Mouse (Mus musculus) lung, embryonic 16.5 days (tissue): ENCODE data around the gene Chst3. TPM values are rescaled to one million over a fixed set of nuclear protein-coding genes. Genes with fewer than 3 reads are reported as not detected.
"Not testable (repeated sequence)": the region's sequence is repeated elsewhere in the genome, so short reads cannot be mapped to it uniquely, and the experiment has no call there.

Experiments
- ATAC-seq: fragments of 200-750 bp; cut with Nextera tagmentation; 2 replicates; pipeline ENCODE4 v1.8.0; 2017; ENCODE audit warnings: low read depth, mild to moderate bottlenecking, moderate library complexity
- H3K27ac ChIP-seq: fragments of 300-500 bp; sonication (generic); 2 replicates; pipeline ENCODE4 v1.5.1; 2014; ENCODE audit warnings: mild to moderate bottlenecking, control low read depth, low read length
- H3K27me3 ChIP-seq: fragments of 300-500 bp; sonication (generic); 2 replicates; pipeline ENCODE4 v1.6.1; 2014; ENCODE audit warnings: low read depth, low read length, mixed read lengths; ENCODE audit not compliant: control insufficient read depth, insufficient read depth
- H3K36me3 ChIP-seq: fragments of 300-500 bp; sonication (generic); 2 replicates; pipeline ENCODE4 v1.6.1; 2014; ENCODE audit warnings: low read length; ENCODE audit not compliant: control insufficient read depth, insufficient read depth
- H3K4me1 ChIP-seq: fragments of 300-500 bp; sonication (generic); replicated peaks from 2 replicates; pipeline ENCODE4 v1.6.1; 2014; ENCODE audit warnings: low read length, mixed read lengths; ENCODE audit not compliant: control insufficient read depth, insufficient read depth
- H3K4me2 ChIP-seq: fragments of 300-500 bp; sonication (generic); 2 replicates; pipeline ENCODE4 v1.6.1; 2014; ENCODE audit warnings: low read depth, low read length, control low read depth
- H3K4me3 ChIP-seq: fragments of 300-500 bp; sonication (generic); 2 replicates; pipeline ENCODE4 v1.5.1; 2014; ENCODE audit warnings: mild to moderate bottlenecking, low read length, control low read depth
- H3K9ac ChIP-seq: fragments of 300-500 bp; sonication (generic); 2 replicates; pipeline ENCODE4 v1.6.1; 2014; ENCODE audit warnings: low read length, control low read depth
- H3K9me3 ChIP-seq: fragments of 300-500 bp; sonication (generic); 2 replicates; pipeline ENCODE4 v1.6.1; 2016; ENCODE audit warnings: low read length; ENCODE audit not compliant: control insufficient read depth
- WGBS: fragments of 180-500 bp; shearing (Covaris S2); extraction: QIAGEN DNeasy Blood & Tissue Kit; methylation state at CpG from one replicate; pipeline ENCODE4 v1.1.7; 2014; 5-methylcytosine and 5-hydroxymethylcytosine counted together
- polyA plus RNA-seq: library from polyadenylated mRNA; unstranded; fragments of >200 nt; fragmentation: Nextera tagmentation; extraction: Ambion mirVana; gene quantifications from 2 replicates; pipeline ENCODE4 v1.2.1, GENCODE M21; 2015

Gene Chst3
- polyA plus RNA-seq, 1 experiment from 2014 or later = 2.1 TPM

DNA sequence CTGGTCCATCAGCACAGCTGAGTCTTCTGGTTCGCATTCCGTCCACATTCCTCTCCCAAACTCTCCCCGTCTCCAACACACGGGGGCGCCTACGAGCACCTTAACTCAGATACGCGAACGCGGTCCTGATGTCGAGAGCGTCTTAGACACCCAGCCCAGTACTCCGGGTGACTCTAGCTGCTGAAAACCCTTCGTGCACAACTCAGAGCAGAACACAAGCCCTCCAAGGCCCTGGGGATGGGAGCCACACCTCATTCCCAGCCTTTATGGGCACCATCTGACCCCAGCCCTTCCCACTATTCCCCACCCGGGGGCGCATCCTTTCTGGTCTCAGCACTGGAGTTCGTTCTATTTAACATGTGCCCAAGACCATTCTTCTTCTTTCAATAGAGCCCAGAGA lies 27.3 kb downstream of the Chst3 start:
- WGBS = 1% methylated on average over 17 of the region's 17 CpGs
- ATAC-seq = peak; percentile 37; the same call in 1 of the 2 replicates
- H3K9ac ChIP-seq = no peak overlapping the region

DNA sequence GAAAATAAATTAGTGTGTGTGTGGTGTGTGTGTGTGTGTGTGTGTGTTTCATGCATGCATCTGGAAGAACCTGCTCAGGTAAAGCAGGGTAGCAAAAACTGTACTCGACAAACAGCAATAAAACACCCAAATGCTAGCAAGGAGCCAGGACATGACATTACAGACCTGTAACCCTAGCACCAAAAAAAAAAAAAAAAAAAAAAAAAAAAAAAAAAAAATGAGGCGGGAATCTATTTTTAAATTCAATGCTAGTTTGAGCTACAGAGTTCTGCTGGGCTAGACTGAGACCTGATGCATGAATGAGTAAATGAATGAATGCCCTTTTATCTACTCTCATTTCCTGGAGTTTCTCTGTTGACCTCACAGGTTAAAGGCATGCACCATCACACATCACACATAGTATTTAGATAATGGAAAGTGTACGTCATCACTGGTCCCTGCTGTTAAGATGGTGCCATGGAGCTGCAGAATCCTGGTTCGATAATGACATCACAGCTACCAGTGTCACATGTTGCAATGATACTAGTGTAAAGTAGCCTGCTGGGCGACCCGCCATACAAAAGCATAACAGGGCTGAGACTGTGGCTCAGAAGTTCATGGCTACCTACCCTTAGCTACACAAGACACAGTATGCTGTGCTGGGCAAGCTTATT lies 29.4 kb downstream of the Chst3 start:
- Histone ChIP-seq H3K27ac (no peak overlapping the region), H3K9me3 (no peaks in the 10 kb centered on the region), H3K36me3 (0 out of 2 replicates have a peak, but pooled peaks cover 3% of the 10 kb centered on the region), H3K9ac (no peak overlapping the region), H3K4me2 (no peak overlapping the region), H3K27me3 (no peaks in the 10 kb centered on the region), H3K4me3 (no peak overlapping the region), H3K4me1 (peaks cover 37% of the 10 kb centered on the region)
- no peak for ATAC-seq
- WGBS = 81% methylated on average over 6 of the region's 6 CpGs

More for the DNA sequence above, 27.3 kb downstream of the Chst3 start:
- Histone ChIP-seq H3K4me2 (peak overlapping the region; percentile 47), H3K27ac (no peak overlapping the region), H3K27me3 (no peaks in the 10 kb centered on the region), H3K4me3 (peak overlapping the region; percentile 11), H3K36me3 (no peaks in the 10 kb centered on the region), H3K9me3 (no peaks in the 10 kb centered on the region), H3K4me1 (peaks cover 42% of the 10 kb centered on the region)

DNA sequence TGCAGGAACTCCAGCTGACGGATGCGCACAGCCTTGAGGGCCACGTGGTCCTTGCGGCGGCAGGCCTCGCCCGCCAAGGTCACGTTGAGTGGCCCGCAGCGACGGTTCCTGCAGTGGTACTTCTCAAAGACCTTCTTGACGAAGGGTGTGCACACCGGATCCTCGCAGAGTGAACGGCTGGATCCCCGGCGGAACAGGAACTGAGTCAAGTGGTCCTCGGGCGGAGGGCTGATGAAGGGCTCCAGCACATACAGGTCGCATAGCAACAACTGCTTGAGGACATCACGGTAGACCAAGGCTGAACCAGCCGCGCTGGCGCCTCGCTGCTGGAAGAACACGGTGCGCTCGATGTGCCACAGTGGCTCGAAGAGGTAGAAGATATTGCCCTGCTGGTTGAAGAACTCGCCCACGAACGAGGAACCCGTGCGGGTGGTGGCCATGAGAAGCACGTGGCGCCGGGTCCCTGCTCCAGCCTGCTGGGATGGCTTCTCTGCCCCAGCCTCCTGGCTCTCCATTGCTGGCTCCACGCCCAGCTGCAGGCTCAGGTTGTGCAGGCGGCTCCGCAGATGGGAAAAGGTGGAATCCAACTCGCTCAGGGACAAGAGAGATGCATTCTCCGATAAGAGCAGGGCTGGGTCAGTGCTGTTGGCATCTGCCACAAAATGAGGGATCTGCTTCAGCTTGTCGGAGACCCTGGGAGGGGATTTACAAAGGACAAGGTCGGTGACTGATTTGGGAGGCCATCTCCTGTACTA lies 32.7 kb downstream of the Chst3 start:
- no peaks in the 10 kb centered on the region for H3K27me3 ChIP-seq
- peak; percentile 85 for ATAC-seq
- whole genome bisulfite sequencing = 50% methylated on average over 44 of the region's 44 CpGs
- no peak overlapping the region for H3K9ac ChIP-seq
- peak overlapping the region; percentile 10; the same call in 1 of the 2 replicates for H3K4me3 ChIP-seq
- peak overlapping the region; percentile 31 for H3K27ac ChIP-seq
- H3K36me3 ChIP-seq = 0 out of 2 replicates have a peak, but pooled peaks cover 3% of the 10 kb centered on the region
- peak overlapping the region; percentile 40 for H3K4me2 ChIP-seq
- H3K4me1 ChIP-seq = peaks cover 19% of the 10 kb centered on the region
- H3K9me3 ChIP-seq = no peaks in the 10 kb centered on the region

DNA sequence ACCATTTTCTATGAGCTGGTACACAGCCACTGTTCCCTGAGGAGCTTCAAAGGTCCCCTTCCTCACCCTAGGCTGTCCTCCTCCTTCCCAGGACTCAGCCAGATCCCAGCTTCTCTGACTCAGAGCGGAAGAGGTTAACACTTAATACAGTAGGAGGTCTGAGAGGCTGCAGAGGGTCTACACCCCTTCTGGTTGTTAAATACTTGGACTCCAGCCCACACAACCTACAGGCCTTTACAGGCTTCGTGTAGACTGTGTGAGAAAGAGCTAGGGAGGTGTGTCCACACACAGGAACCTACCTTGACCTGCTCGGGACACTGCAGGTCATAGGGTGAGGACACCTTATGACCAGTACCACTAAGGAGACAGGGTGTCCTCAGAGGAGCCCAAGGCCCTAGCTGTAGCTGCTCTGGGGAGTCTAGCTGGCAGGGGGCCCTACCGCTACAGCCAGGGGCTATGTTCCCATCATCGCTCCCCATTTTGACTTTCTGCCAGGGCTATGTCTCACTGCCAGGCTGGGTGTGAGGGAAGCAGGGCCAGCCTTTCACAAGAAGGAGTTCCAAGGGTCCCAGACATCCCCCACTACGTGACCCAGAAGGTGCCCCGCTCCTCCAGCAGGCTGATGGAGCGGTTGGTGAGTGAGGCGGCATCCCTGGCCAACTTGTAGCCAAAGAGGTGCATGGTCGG lies 33.9 kb downstream of the Chst3 start:
- Histone ChIP-seq H3K27me3 (no peaks in the 10 kb centered on the region), H3K4me2 (peak overlapping the region; percentile 40), H3K4me3 (no peak overlapping the region), H3K36me3 (0 out of 2 replicates have a peak, but pooled peaks cover 3% of the 10 kb centered on the region), H3K4me1 (peaks cover 18% of the 10 kb centered on the region), H3K9me3 (no peaks in the 10 kb centered on the region), H3K9ac (peak overlapping the region; percentile 20; the same call in 1 of the 2 replicates), H3K27ac (peak overlapping the region; percentile 36)
- 41% methylated on average over 10 of the region's 10 CpGs for WGBS
- peak; percentile 62 for ATAC-seq

DNA sequence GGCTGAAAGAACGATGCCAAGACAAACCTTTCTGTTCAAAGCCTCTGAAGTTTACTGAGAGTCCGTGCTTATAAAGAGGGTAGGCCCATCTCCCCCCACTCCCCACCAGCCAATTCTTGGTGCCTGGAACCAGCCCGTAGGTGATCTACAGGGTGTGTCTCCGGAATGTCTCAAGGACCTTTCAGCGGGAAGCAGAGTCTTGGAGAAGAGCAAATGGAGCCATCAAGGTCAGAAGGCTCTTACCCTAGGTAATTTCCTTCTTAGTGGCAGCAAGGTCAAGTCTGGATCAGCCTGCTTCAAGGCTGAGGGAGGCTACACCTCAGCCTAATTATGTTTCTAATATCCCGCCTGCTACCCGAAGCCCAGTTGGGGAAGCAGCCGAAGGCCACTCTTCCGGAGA lies 43.8 kb downstream of the Chst3 start:
- not testable (repeated sequence) for H3K27ac ChIP-seq, H3K9me3 ChIP-seq, H3K4me2 ChIP-seq, H3K4me3 ChIP-seq, ATAC-seq, H3K27me3 ChIP-seq, H3K4me1 ChIP-seq, H3K36me3 ChIP-seq, H3K9ac ChIP-seq
- WGBS = 84% methylated on average over 9 of the region's 9 CpGs

DNA sequence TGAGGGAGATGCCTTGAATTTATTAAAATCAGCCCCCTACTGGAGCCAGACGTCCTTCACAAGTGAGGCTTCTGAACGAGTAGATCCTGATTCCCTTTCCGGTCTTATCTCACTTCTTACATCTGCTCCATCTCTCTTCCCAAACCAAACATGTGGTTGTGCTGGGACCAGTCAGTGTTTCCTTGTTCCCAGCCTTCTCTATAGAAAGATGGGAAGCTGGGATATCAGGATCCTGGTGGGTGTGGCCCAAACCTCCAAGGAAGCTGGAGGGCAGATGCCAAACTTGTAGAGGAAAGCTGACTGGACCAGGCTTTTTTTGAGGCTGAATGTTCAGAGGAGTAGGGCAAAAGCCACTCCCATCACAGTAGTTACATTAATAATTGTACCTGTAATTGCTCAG lies 44.6 kb downstream of the Chst3 start:
- H3K27ac ChIP-seq = no peak overlapping the region
- no peak overlapping the region for H3K9ac ChIP-seq
- no peak overlapping the region for H3K4me3 ChIP-seq
- no peaks in the 10 kb centered on the region for H3K36me3 ChIP-seq
- no peaks in the 10 kb centered on the region; the same call in 1 of the 2 replicates for H3K4me1 ChIP-seq
- H3K4me2 ChIP-seq = no peak overlapping the region
- 43% methylated on average over 3 of the region's 3 CpGs for WGBS
- ATAC-seq = no peak
- H3K27me3 ChIP-seq = no peaks in the 10 kb centered on the region
- no peaks in the 10 kb centered on the region for H3K9me3 ChIP-seq

DNA sequence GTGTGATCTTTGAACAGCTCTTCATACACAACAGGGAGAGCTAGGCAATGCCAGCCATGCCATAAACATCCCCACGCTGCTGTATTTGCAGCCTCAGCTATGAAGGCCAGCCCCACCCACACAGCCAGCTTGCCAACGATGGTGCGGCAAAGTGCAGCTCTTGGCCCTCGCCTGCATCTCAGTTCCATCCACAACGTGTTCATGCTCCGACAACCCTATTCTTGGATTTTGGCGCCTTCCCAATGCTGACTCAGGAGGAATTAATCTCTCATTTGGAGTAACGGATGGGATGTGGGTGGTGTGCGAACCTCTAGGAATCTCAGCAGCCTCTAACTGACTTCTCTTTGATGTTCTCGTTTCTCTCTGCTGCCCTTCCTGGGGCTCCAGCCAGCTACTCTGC lies 46.0 kb downstream of the Chst3 start:
- Histone ChIP-seq H3K36me3 (no peaks in the 10 kb centered on the region), H3K27ac (no peak overlapping the region), H3K4me2 (no peak overlapping the region), H3K4me3 (no peak overlapping the region), H3K9me3 (no peaks in the 10 kb centered on the region), H3K27me3 (no peaks in the 10 kb centered on the region), H3K9ac (no peak overlapping the region), H3K4me1 (no peaks in the 10 kb centered on the region; the same call in 1 of the 2 replicates)
- peak; percentile 57 for ATAC-seq
- WGBS = 43% methylated on average over 10 of the region's 10 CpGs

DNA sequence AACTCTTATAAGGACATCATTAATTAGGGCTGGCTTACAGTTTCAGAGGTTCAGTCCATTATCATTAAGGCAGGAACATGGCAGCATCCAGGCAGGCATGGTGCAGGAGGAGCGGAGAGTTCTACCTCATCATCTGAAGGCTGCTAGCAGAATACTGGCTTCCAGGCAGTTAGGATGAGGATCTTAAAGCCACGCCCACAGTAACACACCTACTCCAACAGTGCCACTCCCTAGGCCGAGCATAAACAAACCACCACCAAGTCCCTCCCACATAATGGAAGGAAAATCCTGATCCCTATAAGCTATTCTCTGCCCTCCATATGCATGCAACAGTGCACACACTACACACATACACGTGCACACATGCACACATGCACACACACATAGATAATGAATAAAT lies 46.8 kb downstream of the Chst3 start:
- H3K9me3 ChIP-seq = no peaks in the 10 kb centered on the region
- no peaks in the 10 kb centered on the region for H3K27me3 ChIP-seq
- no peak overlapping the region for H3K4me2 ChIP-seq
- H3K4me1 ChIP-seq = no peaks in the 10 kb centered on the region; the same call in 1 of the 2 replicates
- no peak for ATAC-seq
- H3K27ac ChIP-seq = no peak overlapping the region
- H3K4me3 ChIP-seq = no peak overlapping the region
- H3K9ac ChIP-seq = no peak overlapping the region
- no peaks in the 10 kb centered on the region for H3K36me3 ChIP-seq
- 81% methylated on average over 4 of the region's 4 CpGs for WGBS

DNA sequence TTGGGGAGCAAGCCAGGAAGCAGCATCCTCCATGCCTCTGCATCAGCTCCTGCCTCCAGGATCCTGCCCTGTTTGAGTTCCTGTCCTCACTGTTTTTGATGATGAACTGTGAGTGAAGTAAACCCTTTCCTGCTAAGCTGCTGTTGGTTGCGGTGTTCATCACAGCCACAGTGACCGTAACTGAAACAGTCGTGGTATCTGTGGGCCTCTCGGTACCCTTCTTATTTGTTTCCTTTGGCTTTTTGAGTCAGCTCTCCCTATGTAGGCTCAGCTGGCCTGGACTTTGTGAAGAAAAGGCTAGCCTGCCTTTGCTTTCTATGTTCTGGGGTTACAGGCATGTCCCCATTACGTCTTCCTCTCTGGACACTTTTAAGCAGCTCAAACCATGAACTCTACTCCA lies 47.7 kb downstream of the Chst3 start:
- Histone ChIP-seq H3K4me1 (no peaks in the 10 kb centered on the region; the same call in 1 of the 2 replicates), H3K9me3 (no peaks in the 10 kb centered on the region), H3K27me3 (no peaks in the 10 kb centered on the region), H3K4me3 (no peak overlapping the region), H3K9ac (no peak overlapping the region), H3K36me3 (no peaks in the 10 kb centered on the region), H3K27ac (no peak overlapping the region), H3K4me2 (no peak overlapping the region)
- 88% methylated on average over 5 of the region's 5 CpGs for WGBS
- no peak for ATAC-seq
